Mouse (Mus musculus) spleen, embryonic (tissue): ENCODE results near the gene Hpgd.

Experiments used
- CTCF ChIA-PET: fragments of 350-600 bp; sonication (Branson Sonifier 250); formaldehyde crosslinking; loops from one replicate; lab custom pipeline; 2022; lab: Charles Lee

Gene Hpgd

GRCm38 (mm10) chr8:56323276-56323675, 28.9 kb downstream of the Hpgd start:
- CTCF ChIA-PET, result no interaction called here

GRCm38 (mm10) chr8:56327709-56328108, 33.3 kb downstream of the Hpgd start:
- CTCF ChIA-PET, result no interaction called here

- CTCF ChIA-PET, result no interaction called here
These were observed 33.8 kb downstream of the Hpgd start for GRCm38 (mm10) chr8:56328130-56328542.

DNA sequence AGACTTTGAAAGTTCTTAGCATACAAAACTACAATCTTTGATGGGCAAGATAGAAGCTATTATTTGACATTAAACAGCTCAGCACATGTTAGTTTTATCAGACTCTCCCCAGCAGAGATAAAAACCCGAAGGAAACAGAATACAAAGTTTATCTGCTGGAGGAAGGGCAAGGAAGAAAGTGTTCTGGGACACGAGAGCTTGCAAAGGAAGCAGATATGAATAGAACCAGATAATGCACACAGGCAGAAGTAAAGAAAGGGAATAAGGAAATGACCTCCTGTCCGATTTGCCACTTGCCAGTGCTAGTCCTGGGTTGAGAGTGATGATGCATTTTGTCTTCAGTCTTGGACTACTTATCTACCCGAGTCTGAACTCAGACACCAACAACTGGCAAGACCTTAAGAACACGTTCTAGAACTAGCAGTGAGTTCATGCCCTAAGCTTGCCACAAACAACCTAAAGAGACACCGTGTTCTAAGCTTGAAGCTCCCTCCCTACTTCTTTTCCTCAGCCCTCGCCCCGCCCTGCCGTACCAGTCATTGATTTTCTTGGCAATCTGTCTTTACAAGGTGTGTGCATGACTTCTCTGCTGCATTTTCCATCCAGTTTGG, 41.1 kb downstream of the Hpgd start:
- CTCF ChIA-PET, result no interaction called here

- CTCF ChIA-PET, result no interaction called here
These were observed 42.4 kb downstream of the Hpgd start for GRCm38 (mm10) chr8:56336771-56337170.

GRCm38 (mm10) chr8:56343505-56343904, 49.1 kb downstream of the Hpgd start:
- CTCF ChIA-PET, result no interaction called here

GRCm38 (mm10) chr8:56343940-56344339, 49.6 kb downstream of the Hpgd start:
- CTCF ChIA-PET, result no interaction called here

GRCm38 (mm10) chr8:56344359-56344758, 50.0 kb downstream of the Hpgd start:
- CTCF ChIA-PET, result no interaction called here

- CTCF ChIA-PET, result no interaction called here
These were observed 51.4 kb downstream of the Hpgd start for GRCm38 (mm10) chr8:56345641-56346420.

DNA sequence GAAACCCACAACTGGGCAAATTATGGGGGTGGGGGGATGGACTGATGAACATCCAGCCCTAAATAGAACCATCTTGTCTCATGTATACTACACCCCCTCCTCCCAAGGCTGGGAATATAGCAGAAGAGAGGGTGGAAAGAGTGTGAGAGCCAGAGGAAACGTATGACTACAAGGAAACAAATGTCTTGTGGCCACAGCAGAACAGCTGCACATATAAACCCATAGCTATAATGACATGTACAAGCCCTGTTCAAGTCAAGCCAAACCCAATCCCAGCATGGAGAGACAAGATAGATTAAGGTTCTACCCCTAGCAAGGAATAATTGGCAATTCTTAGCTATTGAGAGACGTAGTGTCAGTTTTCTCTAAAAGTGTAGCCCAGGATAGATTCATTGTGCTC, 68.8 kb downstream of the Hpgd start:
- CTCF ChIA-PET, result no interaction called here
